Mouse (Mus musculus): Measurements from ENCODE around the gene Ermn.

The Ermn gene

DNA sequence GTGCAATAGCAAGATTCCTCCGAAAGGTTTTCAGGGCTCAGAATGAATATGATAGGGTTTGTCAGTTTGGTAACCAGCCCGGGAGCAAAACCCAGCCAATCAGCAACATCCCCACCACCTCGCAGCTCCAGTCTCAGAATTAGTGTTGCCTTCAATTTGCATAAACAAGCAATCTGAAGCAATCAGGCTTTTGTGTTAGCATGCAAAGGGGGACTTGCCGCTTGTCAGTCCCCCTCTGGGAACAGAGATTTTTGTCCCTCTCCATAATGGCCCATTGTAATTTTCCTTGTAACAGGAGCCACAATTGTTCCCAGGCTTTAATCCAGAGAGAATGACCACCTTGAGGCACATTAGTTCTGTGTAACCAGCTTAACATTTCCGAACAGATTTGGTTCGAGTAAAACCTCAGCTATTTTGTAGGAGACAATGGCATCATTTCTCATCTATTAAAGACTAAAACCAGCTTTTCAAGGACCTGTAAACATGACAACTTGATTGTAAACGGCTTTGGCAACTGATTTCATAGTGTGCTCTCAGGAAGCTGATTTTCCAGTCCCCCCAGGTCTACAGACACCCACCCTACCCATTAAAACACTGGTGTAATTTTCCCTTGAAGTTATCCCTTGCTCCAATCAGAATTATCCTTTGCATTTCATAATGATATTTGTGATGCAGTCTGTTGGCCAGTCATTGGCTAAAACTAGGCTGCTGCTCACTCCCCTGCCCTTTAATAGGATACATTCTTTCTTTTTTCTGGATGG lies at the start of gene Ermn:
Gene Ermn (minus strand): TSS at position 44 of the 761 bp plus-strand sequence.
- in situ Hi-C loops (cut with MboI, MseI), result loop anchor here (10.0 kb wide), 1 partner anchor 272 kb away; no protein-coding TSS in a partner anchor

DNA sequence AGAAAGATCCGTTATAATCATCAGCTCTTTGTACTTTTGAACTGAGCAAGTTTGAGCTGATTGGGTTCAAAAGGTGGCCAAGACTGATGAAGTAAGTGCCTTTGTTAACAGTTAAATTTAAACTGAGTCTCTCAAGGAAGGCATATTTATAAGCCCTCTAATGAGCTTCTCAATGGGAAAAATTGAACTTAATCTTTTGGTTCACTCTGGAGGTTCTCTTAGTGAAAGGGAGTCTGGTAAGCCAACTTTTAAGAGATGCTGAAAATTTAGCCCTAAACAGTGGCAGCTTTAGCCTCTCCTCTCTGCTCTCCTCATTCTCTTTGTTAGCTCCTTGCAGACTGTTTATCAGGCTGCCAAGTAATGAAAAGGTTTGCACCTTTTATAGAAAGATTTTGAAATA lies 42.2 kb upstream of the Ermn start:
- in situ Hi-C loops (cut with MboI, MseI), result loop anchor here (25.0 kb wide), 1 partner anchor 817 kb away; no protein-coding TSS in a partner anchor

DNA sequence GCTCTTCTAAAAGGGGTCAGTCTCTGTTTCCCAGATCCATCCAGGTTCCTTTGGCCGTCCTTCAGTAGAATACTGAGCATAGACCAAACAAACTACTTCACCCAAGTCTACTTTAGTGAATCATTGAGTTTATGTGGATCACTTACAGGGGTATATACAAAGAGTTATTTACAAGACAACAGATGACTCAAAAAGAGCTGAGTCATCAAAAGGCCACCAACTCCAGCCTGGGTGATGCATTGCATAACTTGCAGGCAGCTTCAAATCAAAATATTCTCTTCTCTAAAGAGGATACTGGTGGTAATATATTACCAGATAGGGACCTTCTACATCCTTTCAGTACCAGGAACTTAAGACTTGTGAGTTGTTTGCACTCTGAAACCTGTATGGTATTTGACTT lies 33.8 kb upstream of the Ermn start:
- in situ Hi-C loops (cut with MboI, MseI), result loop anchor here (10.0 to 25.0 kb wide), 2 partner anchors 826 to 1328 kb away; no protein-coding TSS in a partner anchor

DNA sequence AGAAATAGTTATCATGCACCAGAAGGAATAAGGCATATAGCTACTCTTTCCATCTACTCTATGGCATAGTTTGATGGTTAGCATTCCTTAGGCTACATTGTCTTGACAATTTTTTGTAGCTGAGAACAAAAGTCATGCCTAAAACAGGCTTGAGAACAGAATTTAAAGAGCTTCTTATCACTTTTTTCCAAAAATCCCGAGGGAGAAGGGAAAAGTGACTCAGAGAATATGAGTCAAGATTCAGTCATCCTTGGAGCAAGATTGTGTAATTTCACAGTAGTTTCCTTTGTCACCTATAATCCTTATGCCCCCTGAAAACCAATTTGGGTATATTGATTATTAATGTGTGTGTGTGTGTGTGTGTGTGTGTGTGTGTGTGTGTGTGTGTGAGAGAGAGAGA lies 27.2 kb upstream of the Ermn start:
- in situ Hi-C loops (cut with MboI, MseI), result loop anchor here (10.0 to 25.0 kb wide), 2 partner anchors 832 to 1335 kb away; no protein-coding TSS in a partner anchor

DNA sequence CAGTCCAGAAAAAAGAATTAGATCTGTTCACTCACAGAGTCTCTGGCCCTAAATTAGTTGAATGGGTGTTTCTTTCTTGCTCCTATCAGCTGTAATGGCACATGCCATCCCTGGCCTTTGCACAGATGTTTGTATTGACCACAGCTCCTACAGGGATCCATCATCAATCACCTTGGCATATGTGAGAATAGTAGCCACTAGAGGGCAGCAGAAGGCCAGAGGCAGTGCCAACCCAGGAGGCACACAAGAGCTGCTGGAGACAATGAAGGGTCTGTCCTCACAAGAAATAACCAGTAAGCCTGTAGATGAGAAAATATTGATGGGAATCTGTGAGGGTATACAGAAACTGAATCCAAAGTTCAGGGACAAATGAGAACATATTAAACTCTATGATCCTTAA lies 2.7 kb upstream of the Ermn start:
- in situ Hi-C loops (cut with MboI, MseI), result loop anchor here (5.0 to 10.0 kb wide), 2 partner anchors 77 to 269 kb away; no protein-coding TSS in a partner anchor

DNA sequence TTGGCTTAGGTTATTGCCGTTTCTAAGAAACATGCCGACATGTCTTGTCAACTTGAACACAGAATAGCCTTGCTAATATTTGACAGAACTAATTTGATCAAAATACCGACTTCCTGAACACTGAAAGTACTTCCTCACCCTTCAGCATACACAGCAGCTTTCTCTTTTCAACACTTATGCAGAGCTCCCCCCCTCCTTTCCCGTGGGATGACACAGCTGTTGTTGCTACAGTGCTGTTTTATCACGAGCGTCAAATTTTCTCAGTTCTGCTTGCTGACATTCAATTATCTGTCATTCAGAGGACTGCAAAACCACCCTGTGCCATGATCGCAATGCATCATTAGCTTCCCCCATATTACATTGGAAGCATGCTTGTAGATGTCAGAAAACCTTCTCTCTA lies 10.8 kb downstream of the Ermn start:
- in situ Hi-C loops (cut with MboI, MseI), result loop anchor here (25.0 kb wide), 1 partner anchor 620 kb away; no protein-coding TSS in a partner anchor

DNA sequence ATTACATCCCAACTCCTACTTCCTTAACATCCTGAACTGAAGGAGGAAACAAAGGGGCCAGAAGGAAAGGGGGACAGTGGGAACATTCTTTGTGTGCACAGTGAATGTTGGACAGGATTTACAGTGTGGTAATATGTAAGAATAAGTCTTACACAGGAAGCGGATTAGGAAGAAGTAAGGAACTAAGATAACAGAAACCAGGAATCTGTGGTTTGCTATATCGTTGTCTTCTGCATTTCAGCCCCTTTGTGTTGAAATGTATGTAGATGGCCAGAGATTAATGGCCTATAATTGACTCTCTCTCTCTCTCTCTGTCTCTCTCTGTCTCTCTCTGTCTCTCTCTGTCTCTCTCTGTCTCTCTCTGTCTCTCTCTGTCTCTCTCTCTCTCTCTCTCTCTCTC lies 15.7 kb downstream of the Ermn start:
- in situ Hi-C loops (cut with MboI, MseI), result loop anchor here (25.0 kb wide), 1 partner anchor 625 kb away; no protein-coding TSS in a partner anchor

DNA sequence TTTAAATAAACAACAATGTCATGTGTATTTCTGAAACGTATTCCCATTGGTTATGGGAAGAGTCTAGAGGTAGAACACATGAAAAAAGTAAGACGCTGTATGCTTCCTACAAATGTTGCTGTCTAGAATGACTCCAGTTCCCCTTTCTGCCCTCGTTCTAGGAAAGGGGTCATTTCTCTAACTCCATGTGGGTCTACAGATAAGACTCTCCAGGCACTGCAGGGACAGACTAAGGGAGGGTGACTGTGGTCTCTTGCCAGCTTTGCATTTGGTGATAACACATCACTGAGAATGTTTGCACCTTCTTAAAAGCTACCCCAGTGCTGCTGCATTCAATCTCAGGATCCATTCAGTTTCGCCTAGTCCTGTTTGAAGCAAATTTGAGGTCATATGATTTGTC lies 17.0 kb downstream of the Ermn start:
- in situ Hi-C loops (cut with MboI, MseI), result loop anchor here (25.0 kb wide), 1 partner anchor 627 kb away; no protein-coding TSS in a partner anchor

DNA sequence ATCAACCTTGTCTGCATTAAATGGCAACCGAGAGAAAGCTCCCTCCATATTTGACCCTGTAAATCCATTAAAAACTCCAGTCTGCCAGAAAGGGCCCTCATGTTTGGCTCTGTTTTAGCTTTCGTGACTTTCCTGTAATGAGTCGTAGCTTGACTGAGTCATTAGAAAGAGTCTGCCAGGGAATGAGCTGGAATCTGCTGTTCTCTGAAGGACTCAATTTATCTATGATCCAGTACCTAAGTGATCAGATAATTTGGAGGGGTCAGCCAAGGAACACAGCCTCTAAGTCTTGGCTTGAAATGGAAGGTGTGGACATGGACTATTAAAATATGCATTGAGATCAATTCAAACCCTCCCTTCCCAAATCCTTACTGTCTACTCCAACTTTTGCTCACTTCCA lies 21.2 kb downstream of the Ermn start:
- in situ Hi-C loops (cut with MboI, MseI), result loop anchor here (5.0 to 25.0 kb wide), 2 partner anchors 381 to 631 kb away; no protein-coding TSS in a partner anchor

DNA sequence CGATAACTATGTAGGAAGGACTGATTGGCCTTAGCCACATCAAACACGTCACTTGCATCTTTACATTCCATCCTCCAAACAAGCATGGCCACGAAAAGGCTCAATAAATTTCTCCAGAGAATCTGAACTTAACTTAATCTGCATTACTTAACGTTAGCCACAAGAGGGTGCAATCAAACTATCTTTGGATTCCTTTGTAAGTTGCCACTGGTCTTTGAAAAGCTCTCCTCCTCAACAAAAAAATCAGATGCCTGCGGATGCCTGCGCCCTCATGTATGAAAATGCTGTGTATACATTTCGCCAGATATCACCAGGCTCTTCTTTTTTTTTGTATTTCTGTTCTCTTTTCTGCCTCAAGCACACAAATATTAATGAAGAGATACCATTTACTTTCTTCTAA lies 23.3 kb downstream of the Ermn start:
- in situ Hi-C loops (cut with MboI, MseI), result loop anchor here (10.0 to 25.0 kb wide), 2 partner anchors 633 to 815 kb away; no protein-coding TSS in a partner anchor

DNA sequence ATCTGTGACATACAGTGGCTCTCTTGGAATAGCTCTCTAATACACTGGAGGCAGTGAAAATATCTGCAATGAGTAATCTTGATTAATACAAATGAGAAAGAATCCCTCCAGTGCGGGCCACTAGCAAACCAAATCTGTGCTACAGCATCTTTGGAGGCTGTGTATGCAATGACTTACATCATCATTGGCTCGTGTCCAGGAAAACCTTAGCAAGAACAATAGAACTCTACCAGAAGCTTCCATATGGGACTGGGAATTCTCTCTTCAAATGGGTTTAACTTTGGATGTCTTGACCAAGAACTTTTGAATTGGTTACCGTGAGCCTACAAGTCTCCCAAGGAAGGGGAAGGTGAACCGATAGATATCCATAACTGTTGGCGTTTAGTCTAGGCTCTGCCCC lies 25.9 kb downstream of the Ermn start:
- in situ Hi-C loops (cut with MboI, MseI), result loop anchor here (10.0 to 25.0 kb wide), 2 partner anchors 636 to 818 kb away; no protein-coding TSS in a partner anchor

DNA sequence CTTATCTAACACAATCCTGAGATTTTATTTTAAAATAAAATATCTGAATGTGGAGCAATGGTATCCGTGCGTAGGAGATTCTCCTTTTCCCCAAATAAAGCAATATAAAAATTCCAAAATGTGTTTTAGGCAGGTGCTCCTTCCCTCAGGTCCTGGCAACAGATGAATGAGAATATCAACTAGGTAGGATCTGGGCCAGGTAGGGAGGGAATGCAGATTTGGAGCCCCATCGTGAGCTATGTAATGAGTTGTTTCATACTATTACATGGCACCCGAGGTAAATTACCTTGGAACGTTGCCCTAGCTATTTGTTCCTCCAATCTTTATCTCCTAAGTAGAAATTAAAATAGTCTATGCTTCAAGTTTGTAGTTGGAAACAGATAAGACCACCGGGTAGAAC lies 29.1 kb downstream of the Ermn start:
- in situ Hi-C loops (cut with MboI, MseI), result loop anchor here (10.0 kb wide), 1 partner anchor 821 kb away; no protein-coding TSS in a partner anchor

DNA sequence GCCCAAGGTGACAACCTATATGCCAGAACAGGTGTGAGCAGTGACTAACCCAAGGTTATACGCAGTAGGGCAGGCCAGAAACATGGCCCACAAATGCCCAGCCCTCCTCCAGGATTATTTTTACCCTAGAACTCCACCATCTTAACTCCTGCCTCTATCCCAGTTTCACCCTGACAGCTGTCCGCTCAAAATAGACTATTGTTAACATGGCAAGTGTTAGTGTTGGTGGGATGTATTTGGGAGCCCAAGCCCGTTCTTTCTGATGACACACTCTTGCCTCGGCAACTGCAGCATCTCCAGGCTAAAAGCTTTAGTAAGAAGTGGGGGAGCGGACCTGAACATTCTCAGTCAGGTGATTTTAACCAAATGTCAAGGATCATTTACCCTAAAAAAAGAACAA lies 45.6 kb downstream of the Ermn start:
- in situ Hi-C loops (cut with MboI, MseI), result no loop called here

DNA sequence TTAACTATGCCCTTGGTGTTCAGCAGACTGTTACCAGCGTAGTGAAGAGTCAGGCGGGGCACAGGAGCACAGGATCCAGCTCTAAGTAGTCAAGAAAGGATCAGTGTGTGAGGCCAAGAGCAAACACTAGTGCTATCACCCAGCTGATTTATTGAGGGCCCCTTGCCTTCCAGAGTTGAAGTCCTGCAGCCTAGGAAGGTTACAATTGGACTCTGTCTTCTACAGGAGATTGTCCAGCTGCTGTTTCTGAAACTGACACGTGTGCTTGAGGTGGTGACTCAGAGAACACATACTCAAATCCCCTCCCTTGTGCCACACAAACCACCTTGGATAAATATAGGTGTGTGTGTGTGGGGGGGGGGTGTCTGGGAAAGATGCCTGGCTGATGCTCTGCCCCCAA lies 51.2 kb downstream of the Ermn start:
- in situ Hi-C loops (cut with MboI, MseI), result no loop called here

DNA sequence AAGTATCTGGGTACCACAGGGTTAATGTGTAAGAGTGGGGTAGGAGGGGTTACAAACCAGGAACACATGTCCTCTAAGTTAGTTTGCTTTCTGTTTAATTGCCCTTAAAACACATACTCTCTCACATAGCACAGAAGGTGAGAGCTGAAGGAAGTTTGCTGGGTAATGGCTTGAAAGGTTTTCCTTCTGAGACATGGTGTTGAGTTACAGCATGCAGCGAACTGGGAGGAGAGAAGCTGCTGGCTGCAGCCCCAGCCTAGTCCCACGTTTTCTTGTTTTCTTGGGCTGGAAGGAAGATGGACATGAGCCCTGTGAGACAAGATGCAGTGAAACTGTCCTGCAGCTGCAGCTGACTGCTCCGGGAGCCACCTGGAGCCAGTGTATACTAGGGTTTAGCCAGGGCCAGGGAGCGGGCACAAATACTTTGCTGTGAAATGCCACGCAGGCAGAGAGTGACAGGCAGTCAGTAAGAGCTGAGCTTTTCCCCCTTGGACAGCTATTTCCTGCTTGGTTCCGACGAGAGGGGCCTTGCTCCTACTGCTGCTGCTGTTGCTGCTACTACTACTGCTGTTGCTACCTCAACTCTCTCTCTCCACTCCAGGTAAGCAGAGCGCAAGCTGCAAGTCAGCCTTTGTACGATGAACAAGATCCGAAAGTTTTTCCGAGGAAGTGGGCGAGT lies 54.8 kb downstream of the Ermn start, which contains the start of gene Galnt5:
Gene Galnt5 (plus strand): TSS at position 133 of the 679 bp plus-strand sequence.
- in situ Hi-C loops (cut with MboI, MseI), result no loop called here
